23 mouse cellular contexts compared by ENCODE assay signal in genomic region chr3:109681863-109682262, GRCm38 (mm10).
DNase-seq lines count a peak whose midpoint lies in the region; ATAC-seq and TF ChIP-seq lines count a peak whose summit lies in the region.
"Had no signal": no experiment of that assay in that cellular context is flagged by ENCODE, and none has a peak within 500 bp of the region (broad histone marks: within the 10 kb centered on the region; RNA-seq: fewer than 3 reads in every experiment).

No protein-coding gene starts in this region.

- H3K36me3 ChIP-seq in limb, embryonic 13.5 days: no peaks in the 10 kb centered on the region
- H3K36me3 ChIP-seq in limb, embryonic 10.5 days: no peaks in the 10 kb centered on the region
- no peaks in the 10 kb centered on the region for H3K36me3 ChIP-seq in limb, embryonic 14.5 days (ENCODE audit: control insufficient read depth, insufficient read depth, low read length)
- H3K36me3 ChIP-seq: G1E had no signal

- H3K27ac ChIP-seq in limb, embryonic 13.5 days: no peak overlapping the region
- no peak overlapping the region for H3K27ac ChIP-seq in limb, embryonic 10.5 days
- H3K27ac ChIP-seq in limb, embryonic 14.5 days (replicated peaks; ENCODE audit: low read depth, low read length): no peak overlapping the region

- no peaks in the 10 kb centered on the region for H3K27me3 ChIP-seq in limb, embryonic 13.5 days
- no peaks in the 10 kb centered on the region for H3K27me3 ChIP-seq in limb, embryonic 10.5 days (ENCODE audit: low read depth, poor library complexity, severe bottlenecking)
- H3K27me3 ChIP-seq in limb, embryonic 14.5 days (ENCODE audit: control insufficient read depth, insufficient read depth, low read length): no peaks in the 10 kb centered on the region
- H3K27me3 ChIP-seq: CH12.LX, Patski had no signal

- no peak overlapping the region for H3K4me2 ChIP-seq in limb, embryonic 13.5 days (replicated peaks)
- no peak overlapping the region for H3K4me2 ChIP-seq in limb, embryonic 14.5 days (replicated peaks; ENCODE audit: low read depth, low read length, severe bottlenecking)

- TF ChIP-seq POLR2A in limb, embryonic 14.5 days (IDR thresholded peaks at IDR 0.05; ENCODE audit: borderline replicate concordance, extremely low read depth, insufficient read depth, insufficient read length): no peak

- 49% methylated on average over 5 of the region's 5 CpGs for WGBS in limb, embryonic 13.5 days
- WGBS in limb, embryonic 10.5 days: 89% methylated on average over 5 of the region's 5 CpGs
- 56% methylated on average over 5 of the region's 5 CpGs for whole genome bisulfite sequencing in limb, embryonic 14.5 days

- H3K9ac ChIP-seq in limb, embryonic 13.5 days: no peak overlapping the region
- no peak overlapping the region for H3K9ac ChIP-seq in limb, embryonic 14.5 days (ENCODE audit: low read depth, low read length, severe bottlenecking)

- no peak for DNase-seq in limb, embryonic 10.5 days (ENCODE audit: low spot score)
- DNase-seq in adipocyte (ENCODE audit: low spot score) (peak; percentile 77), MN1 (ENCODE audit: low spot score) (no peak)
- no peak for DNase-seq in limb, embryonic 14.5 days (ENCODE audit: low spot score)
- DNase-seq in right cerebral cortex, postnatal 14 days: no peak
- DNase-seq: adrenal gland, adult 2 months; adrenal gland, adult 8-10 months; adrenal gland, postnatal 10 days; adrenal gland, postnatal 14 days; adrenal gland, postnatal 25 days; adrenal gland, postnatal 36 days; B cell, adult 2 months; cerebellum, adult 11 months; cerebellum, adult 11-12 months; cerebellum, adult 18-20 months; cerebellum, adult 2 months; cerebellum, adult 8-10 months had no signal

- no peaks in the 10 kb centered on the region for H3K9me3 ChIP-seq in limb, embryonic 13.5 days
- no peaks in the 10 kb centered on the region for H3K9me3 ChIP-seq in limb, embryonic 10.5 days (replicated peaks)
- H3K9me3 ChIP-seq in limb, embryonic 14.5 days (ENCODE audit: control insufficient read depth, low read length): no peaks in the 10 kb centered on the region

- ATAC-seq in limb, embryonic 13.5 days (ENCODE audit: low FRiP score, low read depth): peak; percentile 66; the same call in 1 of the 2 replicates
- peak; percentile 67; the same call in 1 of the 2 replicates for ATAC-seq in limb, embryonic 14.5 days (ENCODE audit: low FRiP score, low read depth)
- ATAC-seq: activated CD4-positive, CD25-positive, alpha-beta regulatory T cell, adult 4 months; CD4-positive, CD25-positive, alpha-beta regulatory T cell, adult 4 months; Patski had no signal

- H3K4me3 ChIP-seq in limb, embryonic 13.5 days: no peak overlapping the region
- H3K4me3 ChIP-seq in limb, embryonic 10.5 days: no peak overlapping the region
- no peak overlapping the region for H3K4me3 ChIP-seq in limb, embryonic 14.5 days (replicated peaks; ENCODE audit: low read length)

- peaks cover 19% of the 10 kb centered on the region for H3K4me1 ChIP-seq in limb, embryonic 13.5 days
- no peaks in the 10 kb centered on the region for H3K4me1 ChIP-seq in limb, embryonic 10.5 days
- peaks cover 5% of the 10 kb centered on the region; the same call in 1 of the 2 replicates for H3K4me1 ChIP-seq in limb, embryonic 14.5 days (ENCODE audit: control insufficient read depth, insufficient read depth, low read length)
